Mouse (Mus musculus) midbrain, embryonic 16.5 days (tissue): ENCODE measurements around the gene Pigx. TPM values are rescaled to one million over a fixed set of nuclear protein-coding genes. Genes with fewer than 3 reads are reported as not detected.

Experiments used
- ATAC-seq: fragments of 200-750 bp; cut with Nextera tagmentation; 2 replicates; pipeline ENCODE4 v1.8.0; 2017; ENCODE audit warnings: moderate TSS enrichment
- H3K27ac ChIP-seq: fragments of 300-500 bp; sonication (generic); 2 replicates; pipeline ENCODE4 v1.5.1; 2014; ENCODE audit warnings: mild to moderate bottlenecking, low read length, mixed read lengths
- H3K27me3 ChIP-seq: fragments of 300-500 bp; sonication (generic); 2 replicates; pipeline ENCODE4 v1.6.1; 2014; ENCODE audit warnings: low read depth, low read length, mixed read lengths; ENCODE audit not compliant: control insufficient read depth, insufficient read depth
- H3K36me3 ChIP-seq: fragments of 300-500 bp; sonication (generic); 2 replicates; pipeline ENCODE4 v1.6.1; 2014; ENCODE audit warnings: mild to moderate bottlenecking, low read length, moderate library complexity, mixed read lengths; ENCODE audit not compliant: control insufficient read depth, insufficient read depth
- H3K4me1 ChIP-seq: fragments of 300-500 bp; sonication (generic); 2 replicates; pipeline ENCODE4 v1.6.1; 2014; ENCODE audit warnings: mild to moderate bottlenecking, low read length, mixed read lengths; ENCODE audit not compliant: control insufficient read depth, insufficient read depth
- H3K4me2 ChIP-seq: fragments of 300-500 bp; sonication (generic); 2 replicates; pipeline ENCODE4 v1.6.1; 2014; ENCODE audit warnings: mild to moderate bottlenecking, low read length, mixed read lengths
- H3K4me3 ChIP-seq: fragments of 300-500 bp; sonication (generic); 2 replicates; pipeline ENCODE4 v1.5.1; 2014; ENCODE audit warnings: low read depth, mild to moderate bottlenecking, low read length, moderate library complexity, mixed read lengths
- H3K9ac ChIP-seq: fragments of 300-500 bp; sonication (generic); 2 replicates; pipeline ENCODE4 v1.6.1; 2014; ENCODE audit warnings: low read depth, low read length, mixed read lengths
- H3K9me3 ChIP-seq: fragments of 300-500 bp; sonication (generic); replicated peaks from 2 replicates; pipeline ENCODE4 v1.6.1; 2014; ENCODE audit warnings: mild to moderate bottlenecking, low read length, mixed read lengths; ENCODE audit not compliant: control insufficient read depth, poor library complexity, severe bottlenecking
- WGBS: fragments of 180-500 bp; shearing (Covaris S2); extraction: QIAGEN DNeasy Blood & Tissue Kit; methylation state at CpG from one replicate; pipeline ENCODE4 v1.1.7; 2014; 5-methylcytosine and 5-hydroxymethylcytosine counted together
- polyA plus RNA-seq: library from polyadenylated mRNA; unstranded; fragments of >200 nt; fragmentation: Nextera tagmentation; extraction: Ambion mirVana; gene quantifications from 2 replicates; pipeline ENCODE4 v1.2.1, GENCODE M21; 2015

The Pigx gene
- polyA plus RNA-seq, result 104 and 107 TPM in 2 replicates

GRCm38 (mm10) chr16:32099638-32100150 is at the start of gene Pigx, which contains the start of gene Cep19:
Pigx (minus strand) TSS chr16:32099740.
Cep19 (plus strand) TSS chr16:32099800.
- H3K27me3 ChIP-seq, result no peaks in the 10 kb centered on the region
- peaks cover 14% of the 10 kb centered on the region for H3K4me1 ChIP-seq
- H3K9ac ChIP-seq, result peak within 1 kb of the TSS; percentile 94
- H3K9me3 ChIP-seq, result no peaks in the 10 kb centered on the region
- H3K27ac ChIP-seq, result peak within 1 kb of the TSS; percentile 83
- peak within 1 kb of the TSS; percentile 84 for H3K4me2 ChIP-seq
- H3K36me3 ChIP-seq, result peaks cover 10% of the 10 kb centered on the region
- peak; percentile 98 for ATAC-seq
- H3K4me3 ChIP-seq, result peak within 1 kb of the TSS; percentile 98
- WGBS, result under 1% methylated on average over 34 of the region's 34 CpGs

- peak overlapping the region; percentile 13; the same call in 1 of the 2 replicates for H3K4me3 ChIP-seq
- no peak overlapping the region for H3K9ac ChIP-seq
- ATAC-seq, result peak; percentile 39; the same call in 1 of the 2 replicates
Observed at GRCm38 (mm10) chr16:32147589-32148207, 48.2 kb upstream of the Pigx start.

GRCm38 (mm10) chr16:32144592-32144991 is 45.1 kb upstream of the Pigx start:
- WGBS, result 92% methylated on average over 17 of the region's 17 CpGs
- no peaks in the 10 kb centered on the region; the same call in 1 of the 2 replicates for H3K36me3 ChIP-seq
- no peaks in the 10 kb centered on the region for H3K4me1 ChIP-seq
- no peak overlapping the region for H3K4me3 ChIP-seq
- H3K27ac ChIP-seq, result no peak overlapping the region
- 0 out of 2 replicates have a peak, but pooled peaks cover 3% of the 10 kb centered on the region for H3K9me3 ChIP-seq
- ATAC-seq, result no peak
- no peak overlapping the region for H3K9ac ChIP-seq
- no peaks in the 10 kb centered on the region for H3K27me3 ChIP-seq
- no peak overlapping the region for H3K4me2 ChIP-seq

More at GRCm38 (mm10) chr16:32147589-32148207, 48.2 kb upstream of the Pigx start:
- H3K27ac ChIP-seq, result no peak overlapping the region
- no peaks in the 10 kb centered on the region for H3K4me1 ChIP-seq
- peak overlapping the region; percentile 43 for H3K4me2 ChIP-seq
- WGBS, result 66% methylated on average over 10 of the region's 13 CpGs
- no peaks in the 10 kb centered on the region for H3K27me3 ChIP-seq
- H3K9me3 ChIP-seq, result 0 out of 2 replicates have a peak, but pooled peaks cover 3% of the 10 kb centered on the region
- no peaks in the 10 kb centered on the region; the same call in 1 of the 2 replicates for H3K36me3 ChIP-seq

GRCm38 (mm10) chr16:32143766-32144165 is 44.2 kb upstream of the Pigx start:
- Histone ChIP-seq H3K4me2 (no peak overlapping the region), H3K9me3 (0 out of 2 replicates have a peak, but pooled peaks cover 3% of the 10 kb centered on the region), H3K36me3 (no peaks in the 10 kb centered on the region; the same call in 1 of the 2 replicates), H3K9ac (no peak overlapping the region), H3K4me1 (no peaks in the 10 kb centered on the region), H3K27me3 (no peaks in the 10 kb centered on the region), H3K4me3 (no peak overlapping the region), H3K27ac (no peak overlapping the region)
- 94% methylated on average over 15 of the region's 15 CpGs for WGBS
- ATAC-seq, result no peak

GRCm38 (mm10) chr16:32138954-32139353 is 39.4 kb upstream of the Pigx start:
- Histone ChIP-seq H3K9ac (no peak overlapping the region), H3K4me2 (no peak overlapping the region), H3K27me3 (no peaks in the 10 kb centered on the region), H3K27ac (no peak overlapping the region), H3K4me3 (no peak overlapping the region), H3K4me1 (no peaks in the 10 kb centered on the region), H3K9me3 (0 out of 2 replicates have a peak, but pooled peaks cover 3% of the 10 kb centered on the region), H3K36me3 (no peaks in the 10 kb centered on the region)
- no peak for ATAC-seq
- 96% methylated on average over 1 of the region's 1 CpGs for WGBS

GRCm38 (mm10) chr16:32135842-32136357 is 36.4 kb upstream of the Pigx start:
- ATAC-seq, result no peak
- Histone ChIP-seq H3K4me1 (no peaks in the 10 kb centered on the region), H3K9ac (no peak overlapping the region), H3K27ac (no peak overlapping the region), H3K36me3 (no peaks in the 10 kb centered on the region), H3K27me3 (no peaks in the 10 kb centered on the region), H3K4me3 (no peak overlapping the region), H3K4me2 (no peak overlapping the region), H3K9me3 (no peaks in the 10 kb centered on the region)
- 84% methylated on average over 7 of the region's 7 CpGs for WGBS

GRCm38 (mm10) chr16:32133148-32133547 is 33.6 kb upstream of the Pigx start:
- H3K9ac ChIP-seq, result no peak overlapping the region

GRCm38 (mm10) chr16:32130190-32130826 is 30.8 kb upstream of the Pigx start:
- no peaks in the 10 kb centered on the region for H3K9me3 ChIP-seq
- H3K9ac ChIP-seq, result no peak overlapping the region
- no peak overlapping the region for H3K4me3 ChIP-seq
- no peak overlapping the region for H3K27ac ChIP-seq
- WGBS, result 74% methylated on average over 16 of the region's 16 CpGs
- H3K4me1 ChIP-seq, result no peaks in the 10 kb centered on the region
- H3K36me3 ChIP-seq, result no peaks in the 10 kb centered on the region
- no peak overlapping the region for H3K4me2 ChIP-seq
- no peaks in the 10 kb centered on the region for H3K27me3 ChIP-seq
- no peak for ATAC-seq

More at GRCm38 (mm10) chr16:32133148-32133547, 33.6 kb upstream of the Pigx start:
- Histone ChIP-seq H3K4me1 (no peaks in the 10 kb centered on the region), H3K4me2 (no peak overlapping the region), H3K9me3 (no peaks in the 10 kb centered on the region), H3K27me3 (no peaks in the 10 kb centered on the region), H3K4me3 (no peak overlapping the region), H3K36me3 (no peaks in the 10 kb centered on the region), H3K27ac (no peak overlapping the region)
- 88% methylated on average over 3 of the region's 3 CpGs for WGBS
- ATAC-seq, result no peak
